Mouse (Mus musculus) ES-Bruce4 (cell line): ENCODE results near the gene Letm1. TPM values are rescaled to one million over a fixed set of nuclear protein-coding genes. Genes with fewer than 3 reads are reported as not detected.

ENCODE experiments used
- H3K27ac ChIP-seq: 2 replicates; pipeline ENCODE4 v1.5.1; 2012; ENCODE audit warnings: low read length, inconsistent platforms; ENCODE audit not compliant: insufficient read depth
- H3K27me3 ChIP-seq: 2 replicates; pipeline ENCODE4 v1.6.1; 2012; ENCODE audit warnings: mild to moderate bottlenecking, low read length, inconsistent platforms; ENCODE audit not compliant: control insufficient read depth, poor library complexity, insufficient read depth, severe bottlenecking
- H3K36me3 ChIP-seq: 2 replicates; pipeline ENCODE4 v1.6.1; 2012; ENCODE audit warnings: inconsistent platforms, mild to moderate bottlenecking, low read length, moderate library complexity; ENCODE audit not compliant: control insufficient read depth, poor library complexity, insufficient read depth, severe bottlenecking
- H3K4me1 ChIP-seq: one replicate; pipeline ENCODE4 v1.8.1; 2011; ENCODE audit warnings: low read length; ENCODE audit not compliant: control insufficient read depth, insufficient read depth
- H3K4me3 ChIP-seq: 2 replicates; pipeline ENCODE4 v1.5.1; 2011; ENCODE audit warnings: low read depth, mild to moderate bottlenecking, low read length
- H3K9ac ChIP-seq: 2 replicates; pipeline ENCODE4 v1.6.1; 2012; ENCODE audit warnings: low read depth, mild to moderate bottlenecking, inconsistent platforms; ENCODE audit not compliant: poor library complexity, severe bottlenecking
- H3K9me3 ChIP-seq: replicated peaks from 2 replicates; pipeline ENCODE4 v1.6.1; 2012; ENCODE audit warnings: mild to moderate bottlenecking, low read length, inconsistent platforms; ENCODE audit not compliant: control insufficient read depth, poor library complexity, insufficient read depth, severe bottlenecking
- CTCF ChIP-seq: IDR thresholded peaks from one replicate; pipeline ENCODE4 v1.8.1; 2011; ENCODE audit warnings: low read depth, low read length
- EP300 ChIP-seq: IDR thresholded peaks from 2 replicates; pipeline ENCODE4 v1.6.1; 2011; ENCODE audit warnings: low read depth, low read length; ENCODE audit not compliant: insufficient read depth
- POLR2A ChIP-seq: IDR thresholded peaks from one replicate; pipeline ENCODE4 v1.8.1; 2011; ENCODE audit warnings: low read length; ENCODE audit not compliant: insufficient read depth
- polyA plus RNA-seq: library from polyadenylated mRNA; stranded (reverse); fragments of >200 nt; gene quantifications from 2 replicates; pipeline ENCODE4 v1.2.4, GENCODE M21; 2011; ENCODE audit warnings: low read depth; ENCODE audit not compliant: missing spikeins, insufficient read depth, insufficient read length

Letm1 gene
- polyA plus RNA-seq, 1 experiment = 34.2 TPM

GRCm38 (mm10) chr5:33694848-33695717, 87.5 kb downstream of the Letm1 start:
- H3K4me3 ChIP-seq = peak overlapping the region; percentile 37
- H3K27me3 ChIP-seq = no peaks in the 10 kb centered on the region
- 0 out of 2 replicates have a peak, but pooled peaks cover 4% of the 10 kb centered on the region for H3K9me3 ChIP-seq
- peak overlapping the region; percentile 79 for H3K9ac ChIP-seq
- TF ChIP-seq EP300 (no peak), CTCF (no peak), POLR2A (no peak)
- H3K36me3 ChIP-seq = no peaks in the 10 kb centered on the region
- H3K27ac ChIP-seq = no peak overlapping the region
- no peaks in the 10 kb centered on the region for H3K4me1 ChIP-seq

- TF ChIP-seq POLR2A (no peak), EP300 (no peak), CTCF (no peak)
- Histone ChIP-seq H3K36me3 (no peaks in the 10 kb centered on the region), H3K4me1 (peaks cover 2% of the 10 kb centered on the region), H3K9me3 (0 out of 2 replicates have a peak, but pooled peaks cover 4% of the 10 kb centered on the region), H3K27ac (no peak overlapping the region), H3K27me3 (no peaks in the 10 kb centered on the region), H3K4me3 (no peak overlapping the region), H3K9ac (no peak overlapping the region)
Measured at GRCm38 (mm10) chr5:33694461-33694847, 88.2 kb downstream of the Letm1 start.

GRCm38 (mm10) chr5:33692393-33692792, 90.2 kb downstream of the Letm1 start:
- Histone ChIP-seq H3K36me3 (no peaks in the 10 kb centered on the region), H3K9me3 (0 out of 2 replicates have a peak, but pooled peaks cover 4% of the 10 kb centered on the region), H3K27ac (no peak overlapping the region), H3K27me3 (no peaks in the 10 kb centered on the region), H3K9ac (peak overlapping the region; percentile 76), H3K4me1 (peaks cover 2% of the 10 kb centered on the region), H3K4me3 (peak overlapping the region; percentile 21)
- no peak for TF ChIP-seq EP300
- no peak for TF ChIP-seq POLR2A
- no peak for TF ChIP-seq CTCF

- TF ChIP-seq EP300 = no peak
- no peak for TF ChIP-seq POLR2A
- no peak for TF ChIP-seq CTCF
- Histone ChIP-seq H3K4me1 (peaks cover 2% of the 10 kb centered on the region), H3K27me3 (no peaks in the 10 kb centered on the region), H3K9ac (no peak overlapping the region), H3K36me3 (no peaks in the 10 kb centered on the region), H3K27ac (no peak overlapping the region), H3K4me3 (peak overlapping the region; percentile 23; the same call in 1 of the 2 replicates), H3K9me3 (no peaks in the 10 kb centered on the region)
Measured at GRCm38 (mm10) chr5:33689852-33690645, 92.6 kb downstream of the Letm1 start.

Other genes starting within 250 kb of the Letm1 start
- 26.8 and 29.7 TPM in 2 replicates for gene Fam53a, start 153.2 kb downstream of the Letm1 start, polyA plus RNA-seq
- gene Gm9903, start 152.9 kb downstream of the Letm1 start, polyA plus RNA-seq = 0.38 TPM in 1 of 2 replicates, not detected in the other
- 109 and 121 TPM in 2 replicates for gene Slbp, start 130.2 kb downstream of the Letm1 start, polyA plus RNA-seq
- gene Tacc3, start 124.7 kb downstream of the Letm1 start, polyA plus RNA-seq = 162 and 185 TPM in 2 replicates
- gene Tmem129, start 124.4 kb downstream of the Letm1 start, polyA plus RNA-seq = 7.3 and 9.5 TPM in 2 replicates
- gene Fgfr3, start 61.1 kb downstream of the Letm1 start, polyA plus RNA-seq = 2.9 and 4.0 TPM in 2 replicates
- 97.7 and 109 TPM in 2 replicates for gene Nsd2, start 37.9 kb upstream of the Letm1 start, polyA plus RNA-seq
- gene Nelfa, start 153.6 kb upstream of the Letm1 start, polyA plus RNA-seq = 51.2 and 56.1 TPM in 2 replicates
- gene Gm1673, start 200.6 kb upstream of the Letm1 start, polyA plus RNA-seq = 1.9 and 3.1 TPM in 2 replicates
- 0.63 and 0.84 TPM in 2 replicates for gene Nat8l, start 213.2 kb upstream of the Letm1 start, polyA plus RNA-seq